Mouse (Mus musculus) skeletal muscle tissue, adult 2 months (tissue): ENCODE measurements at regions not wholly inside any gene's neighbourhood (a gene's known extent, or its start where the extent isn't known, plus 50 kb on each side); places are given as distances from the start of the nearest gene placed in this dataset.

Experiments used
- DNase-seq: peaks from one replicate; pipeline ENCODE4 v3.0.0-alpha.2; 2012; ENCODE audit warnings: low read depth, low spot score

DNA sequence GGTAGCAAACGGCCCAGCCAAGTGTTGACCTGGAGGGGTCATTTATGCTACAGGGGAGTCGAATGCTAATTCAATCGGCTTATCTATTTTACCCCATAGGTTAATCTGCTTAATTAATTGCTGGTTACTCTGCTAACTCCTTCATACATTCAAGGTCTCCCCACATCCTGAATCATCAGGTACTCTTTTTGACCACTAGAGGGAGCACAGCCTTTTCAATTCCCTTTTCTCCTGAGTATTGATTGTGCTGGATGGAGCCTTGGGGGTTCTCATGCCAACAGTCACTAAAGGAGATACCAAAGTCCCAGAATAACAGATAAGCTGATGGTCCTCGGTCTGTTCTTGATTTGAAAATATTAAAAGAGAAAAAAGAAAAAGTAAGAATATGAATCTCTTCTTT, 126.8 kb downstream of the Polr2m start:
- peak; percentile 17 for DNase-seq

DNA sequence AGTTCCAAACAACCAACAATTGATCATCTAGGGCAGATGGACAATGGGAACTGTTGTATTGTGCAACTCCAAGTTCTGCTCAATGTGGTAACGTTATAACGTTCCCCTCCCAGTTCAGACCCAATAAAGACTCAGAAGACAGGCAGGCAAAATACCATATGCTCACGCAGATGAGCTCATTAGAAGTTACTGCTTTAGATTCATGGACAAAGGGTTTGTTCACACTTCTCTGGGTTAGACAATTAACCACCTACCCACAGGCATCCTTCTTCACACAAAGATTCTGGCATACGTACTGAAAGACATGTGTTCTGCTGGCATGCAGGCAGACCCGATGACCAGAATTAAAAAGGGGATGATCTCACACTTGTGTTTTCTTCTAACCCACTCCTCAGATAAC, 130.0 kb downstream of the Polr2m start:
- DNase-seq = no peak
